Mouse (Mus musculus) activated CD4-positive, CD25-positive, alpha-beta regulatory T cell, adult 4 months (primary cell): ENCODE results near the gene Togaram2. TPM values are rescaled to one million over a fixed set of nuclear protein-coding genes. Genes with fewer than 3 reads are reported as not detected.
A peak's percentile ranks its signal among the peaks of the same experiment; 100 is the strongest.
"Not testable (repeated sequence)": the region's sequence is repeated elsewhere in the genome, so short reads cannot be mapped to it uniquely, and the experiment has no call there.

Experiments
- ATAC-seq: one replicate; pipeline ENCODE4 v1.8.0; 2017
- polyA plus RNA-seq, 2 experiments: library from polyadenylated mRNA; unstranded; fragments of 100-300 nt; shearing (Covaris generic); gene quantifications; one replicate each; pipeline ENCODE4 v1.2.1; 2017

The Togaram2 gene
- polyA plus RNA-seq, result not detected

GRCm38 (mm10) chr17:71673092-71673491 lies at the start of gene Togaram2:
Gene Togaram2, plus strand, starts transcription at chr17:71673261.
- ATAC-seq, result no peak

- no peak for ATAC-seq
Measured at GRCm38 (mm10) chr17:71631806-71632205, 41.3 kb upstream of the Togaram2 start.

- ATAC-seq, result no peak
Measured at GRCm38 (mm10) chr17:71633350-71633749, 39.7 kb upstream of the Togaram2 start.

GRCm38 (mm10) chr17:71636786-71637185 lies 36.3 kb upstream of the Togaram2 start:
- ATAC-seq, result no peak

GRCm38 (mm10) chr17:71637750-71638265 lies 35.3 kb upstream of the Togaram2 start:
- no peak for ATAC-seq

- ATAC-seq, result not testable (repeated sequence)
Measured at GRCm38 (mm10) chr17:71639056-71639455, 34.0 kb upstream of the Togaram2 start.

- no peak for ATAC-seq
Measured at GRCm38 (mm10) chr17:71640421-71641085, 32.5 kb upstream of the Togaram2 start.

- ATAC-seq, result no peak
Measured at GRCm38 (mm10) chr17:71642190-71642589, 30.9 kb upstream of the Togaram2 start.

GRCm38 (mm10) chr17:71650011-71650410 lies 23.1 kb upstream of the Togaram2 start:
- ATAC-seq, result no peak

GRCm38 (mm10) chr17:71652495-71652894 lies 20.6 kb upstream of the Togaram2 start:
- no peak for ATAC-seq

- ATAC-seq, result no peak
Measured at GRCm38 (mm10) chr17:71652934-71653333, 20.1 kb upstream of the Togaram2 start.

GRCm38 (mm10) chr17:71657521-71657920 lies 15.5 kb upstream of the Togaram2 start:
- ATAC-seq, result no peak

- no peak for ATAC-seq
Measured at GRCm38 (mm10) chr17:71658666-71659065, 14.4 kb upstream of the Togaram2 start.

- ATAC-seq, result no peak
Measured at GRCm38 (mm10) chr17:71660390-71660789, 12.7 kb upstream of the Togaram2 start.

GRCm38 (mm10) chr17:71662751-71663250 lies 10.3 kb upstream of the Togaram2 start:
- ATAC-seq, result peak; percentile 77

GRCm38 (mm10) chr17:71663491-71663890 lies 9.6 kb upstream of the Togaram2 start:
- ATAC-seq, result no peak

GRCm38 (mm10) chr17:71664172-71664571 lies 8.9 kb upstream of the Togaram2 start:
- no peak for ATAC-seq

GRCm38 (mm10) chr17:71665201-71665600 lies 7.9 kb upstream of the Togaram2 start:
- ATAC-seq, result no peak

- peak; percentile 40 for ATAC-seq
Measured at GRCm38 (mm10) chr17:71669511-71669910, 3.5 kb upstream of the Togaram2 start.

GRCm38 (mm10) chr17:71671840-71672546 lies 1.1 kb upstream of the Togaram2 start:
- no peak for ATAC-seq

GRCm38 (mm10) chr17:71673936-71674335 lies 875 bp downstream of the Togaram2 start:
- ATAC-seq, result no peak

- no peak for ATAC-seq
Measured at GRCm38 (mm10) chr17:71674886-71675285, 1.8 kb downstream of the Togaram2 start.

- ATAC-seq, result no peak
Measured at GRCm38 (mm10) chr17:71681666-71682065, 8.6 kb downstream of the Togaram2 start.

GRCm38 (mm10) chr17:71682379-71682778 lies 9.3 kb downstream of the Togaram2 start:
- ATAC-seq, result no peak
